Comparison of ENCODE assay signal across 10 mouse cellular contexts in the genomic region with DNA sequence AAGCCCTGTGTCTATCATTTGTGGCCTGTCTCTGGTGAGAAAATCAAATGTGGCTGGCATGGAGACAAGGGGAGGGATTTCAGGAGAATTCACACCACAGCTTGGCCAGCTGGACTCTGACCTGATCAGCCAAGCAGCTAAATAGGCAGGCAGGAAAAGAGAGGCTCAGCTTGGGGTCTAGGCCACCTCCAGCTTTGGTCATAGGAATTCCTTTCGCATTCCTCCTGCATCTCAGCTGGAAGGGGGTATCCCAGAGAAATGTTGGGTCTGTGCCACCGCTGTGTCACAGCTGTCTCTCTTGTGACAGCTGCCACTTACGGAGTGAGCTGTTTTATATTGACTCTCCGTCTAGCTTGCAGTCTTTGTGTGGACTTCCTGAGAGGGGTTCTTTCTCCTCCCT. TPM values are rescaled to one million over a fixed set of nuclear protein-coding genes. Genes with fewer than 3 reads are reported as not detected.
DNase-seq lines count a peak whose midpoint lies in the region; ATAC-seq and TF ChIP-seq lines count a peak whose summit lies in the region.
"Had no signal": no experiment of that assay in that cellular context is flagged by ENCODE, and none has a peak within 500 bp of the region (broad histone marks: within the 10 kb centered on the region; RNA-seq: fewer than 3 reads in every experiment).

No protein-coding gene starts in this region.

- H3K9me3 ChIP-seq in lung, embryonic 14.5 days (ENCODE audit: low read depth, low read length), result no peaks in the 10 kb centered on the region
- H3K9me3 ChIP-seq: neural tube, embryonic 13.5 days had no signal

- no peaks in the 10 kb centered on the region for H3K4me1 ChIP-seq in lung, embryonic 14.5 days (ENCODE audit: insufficient read depth)

- no peak overlapping the region for H3K4me3 ChIP-seq in lung, embryonic 14.5 days (ENCODE audit: low read depth, low read length)
- H3K4me3 ChIP-seq: neural tube, embryonic 13.5 days had no signal

- no peak overlapping the region for H3K4me2 ChIP-seq in lung, embryonic 14.5 days
- H3K4me2 ChIP-seq: neural tube, embryonic 13.5 days had no signal

- no peak for TF ChIP-seq CTCF in lung, embryonic 14.5 days (IDR thresholded peaks at IDR 0.05; ENCODE audit: low read depth)

- H3K27ac ChIP-seq in lung, embryonic 14.5 days (ENCODE audit: low read depth), result no peak overlapping the region
- H3K27ac ChIP-seq: liver, embryonic 14.5 days; neural tube, embryonic 13.5 days had no signal

- WGBS in lung, embryonic 14.5 days, result 23% methylated on average over 4 of the region's 4 CpGs

- no peaks in the 10 kb centered on the region for H3K27me3 ChIP-seq in lung, embryonic 14.5 days (ENCODE audit: insufficient read depth, low read length)
- H3K27me3 ChIP-seq: neural tube, embryonic 13.5 days had no signal

- DNase-seq in lung, embryonic 14.5 days, result peak; percentile 29
- DNase-seq in lung, postnatal 14 days, result no peak
- peak; percentile 94 to 96 for DNase-seq in cerebellum, postnatal 10 days
- DNase-seq in kidney, adult 9 months, result peak; percentile 90
- peak; percentile 55 for DNase-seq in retina, postnatal 1 day
- DNase-seq in urinary bladder, postnatal 4 days (ENCODE audit: low spot score in 2 of 2), result no peak
- DNase-seq in frontal cortex, postnatal 10 days (ENCODE audit: low spot score in 2 of 2), result no peak

- H3K36me3 ChIP-seq in lung, embryonic 14.5 days (ENCODE audit: insufficient read depth), result no peaks in the 10 kb centered on the region
- H3K36me3 ChIP-seq: neural tube, embryonic 13.5 days had no signal

- no peak for ATAC-seq in lung, embryonic 14.5 days (ENCODE audit: insufficient read depth)

- H3K9ac ChIP-seq in lung, embryonic 14.5 days, result no peak overlapping the region
- H3K9ac ChIP-seq: liver, embryonic 14.5 days; neural tube, embryonic 13.5 days had no signal

RNA-seq across cellular contexts. Expression of a gene that starts 8.0 kb away (rescaled TPM):
- not detected in 2 replicates for polyA plus RNA-seq in lung, embryonic 14.5 days (2014; fragmentation: Nextera tagmentation; extraction: Ambion mirVana)
- polyA plus RNA-seq: heart, embryonic 14.5 days; neural tube, embryonic 13.5 days had no signal

RNA-seq across cellular contexts. Expression of a gene that starts 48.2 kb away (rescaled TPM):
- polyA plus RNA-seq in lung, embryonic 14.5 days (2014; fragmentation: Nextera tagmentation; extraction: Ambion mirVana), result 25.0 and 26.5 TPM in 2 replicates

Comparison
In these comparisons a context has a peak if more than half of its experiments do, and no peak if none do; other contexts are left out.
1. DNase-seq: peak in lung, embryonic 14.5 days (single experiment), cerebellum, postnatal 10 days (2 of 2), kidney, adult 9 months (single experiment) and retina, postnatal 1 day (single experiment); none in lung, postnatal 14 days (single experiment), urinary bladder, postnatal 4 days (0 of 2) and frontal cortex, postnatal 10 days (0 of 2).